Mouse (Mus musculus) skeletal muscle tissue, adult 2 months (tissue): Measurements from ENCODE around the gene Idnk.

Experiments
- DNase-seq: peaks from one replicate; pipeline ENCODE4 v3.0.0-alpha.2; 2012; ENCODE audit warnings: low read depth, low spot score

Gene Idnk

DNA sequence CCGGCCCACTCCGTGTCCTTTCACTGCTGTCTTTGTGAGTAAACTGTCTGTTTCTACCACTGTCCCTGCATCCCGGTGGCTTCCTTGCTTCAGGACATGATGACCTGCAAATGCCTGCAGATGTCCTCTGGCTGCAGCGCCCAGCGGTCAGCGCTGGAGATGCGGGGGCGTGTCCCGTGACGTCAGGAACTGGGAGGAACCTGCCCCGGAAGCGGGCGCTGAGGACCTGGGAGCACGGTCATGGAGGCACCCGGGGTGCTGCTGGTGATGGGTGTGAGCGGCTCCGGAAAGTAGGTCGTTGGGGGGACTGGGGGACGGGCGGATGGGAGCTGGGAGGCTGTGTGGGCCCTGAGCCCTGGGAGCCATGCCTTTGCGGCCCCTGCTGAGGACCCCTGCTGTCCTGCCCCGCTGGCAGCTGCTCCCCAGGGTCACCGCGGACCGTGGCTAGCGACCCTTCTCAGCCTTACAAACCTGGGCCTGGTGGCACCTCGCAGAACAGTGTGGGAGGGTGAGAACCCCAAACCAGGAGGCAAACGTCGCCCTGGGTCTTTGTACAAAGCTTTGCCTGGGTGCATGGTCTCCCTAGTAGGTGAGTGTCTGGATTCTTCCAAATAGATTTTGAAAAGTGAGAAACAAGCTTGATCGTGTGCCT lies at the start of gene Idnk:
Gene Idnk (plus strand): TSS at position 203 of the 652 bp plus-strand sequence.
- peak; percentile 74 for DNase-seq

DNA sequence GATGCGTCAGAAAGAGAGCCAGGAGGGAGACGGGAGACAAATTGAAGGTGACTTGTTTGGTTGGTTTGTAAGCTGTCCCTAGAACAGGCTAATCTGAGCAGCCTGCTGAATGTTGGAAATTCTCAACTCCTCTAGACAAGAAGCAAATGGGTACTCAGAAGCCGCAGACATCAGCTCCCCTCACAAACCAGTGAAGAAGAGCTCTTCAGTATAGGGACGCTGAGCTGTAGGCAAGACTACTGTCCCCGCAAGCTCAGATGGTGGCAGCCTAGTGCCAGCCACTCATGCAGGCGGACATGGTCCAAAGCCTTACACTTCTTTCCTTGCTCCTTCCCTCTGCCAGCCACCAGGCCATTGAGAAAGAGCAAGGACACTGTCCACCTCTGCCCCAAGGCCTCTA lies 46.1 kb upstream of the Idnk start:
- DNase-seq = no peak

DNA sequence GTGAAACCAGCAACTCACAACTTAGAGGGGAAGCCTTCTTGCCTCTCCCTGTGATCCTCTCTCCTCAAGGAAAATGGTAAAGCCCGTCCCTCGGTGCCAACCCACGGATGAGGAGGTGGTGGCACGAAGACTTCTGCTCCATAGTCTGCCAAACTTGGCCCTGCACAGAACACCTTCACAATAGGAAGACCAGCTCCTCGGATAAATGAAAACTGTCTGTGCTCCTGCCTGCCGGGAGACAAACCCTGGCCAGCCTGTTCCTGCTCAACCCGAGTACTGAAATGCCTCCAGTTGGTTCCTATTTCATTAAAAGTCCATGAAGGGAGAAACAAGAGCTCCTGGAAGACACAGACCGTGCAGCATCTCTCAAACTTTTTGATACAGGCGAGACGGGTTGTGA lies 45.3 kb upstream of the Idnk start:
- no peak for DNase-seq

DNA sequence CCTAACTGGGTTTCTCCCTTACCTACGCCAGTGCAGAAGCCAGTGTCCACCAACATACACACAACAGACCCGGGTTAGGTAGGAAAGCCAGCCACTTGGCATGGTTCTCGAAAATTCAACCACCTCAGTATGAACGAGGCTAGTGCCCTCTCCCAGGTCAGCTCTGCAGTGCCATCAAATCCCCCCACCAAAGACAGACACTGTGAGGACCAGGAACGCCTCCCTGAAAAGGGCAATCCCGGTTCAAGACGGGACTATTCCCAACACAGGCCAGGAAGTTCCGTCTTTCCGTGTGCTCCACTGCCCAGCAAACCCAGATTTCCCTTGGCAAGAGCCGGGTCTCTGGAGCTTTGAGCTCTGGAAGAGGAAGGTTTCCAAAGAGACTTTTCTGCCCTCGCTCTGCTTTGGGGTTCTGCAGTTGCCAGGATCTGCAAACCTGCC lies 44.8 kb upstream of the Idnk start:
- no peak for DNase-seq

DNA sequence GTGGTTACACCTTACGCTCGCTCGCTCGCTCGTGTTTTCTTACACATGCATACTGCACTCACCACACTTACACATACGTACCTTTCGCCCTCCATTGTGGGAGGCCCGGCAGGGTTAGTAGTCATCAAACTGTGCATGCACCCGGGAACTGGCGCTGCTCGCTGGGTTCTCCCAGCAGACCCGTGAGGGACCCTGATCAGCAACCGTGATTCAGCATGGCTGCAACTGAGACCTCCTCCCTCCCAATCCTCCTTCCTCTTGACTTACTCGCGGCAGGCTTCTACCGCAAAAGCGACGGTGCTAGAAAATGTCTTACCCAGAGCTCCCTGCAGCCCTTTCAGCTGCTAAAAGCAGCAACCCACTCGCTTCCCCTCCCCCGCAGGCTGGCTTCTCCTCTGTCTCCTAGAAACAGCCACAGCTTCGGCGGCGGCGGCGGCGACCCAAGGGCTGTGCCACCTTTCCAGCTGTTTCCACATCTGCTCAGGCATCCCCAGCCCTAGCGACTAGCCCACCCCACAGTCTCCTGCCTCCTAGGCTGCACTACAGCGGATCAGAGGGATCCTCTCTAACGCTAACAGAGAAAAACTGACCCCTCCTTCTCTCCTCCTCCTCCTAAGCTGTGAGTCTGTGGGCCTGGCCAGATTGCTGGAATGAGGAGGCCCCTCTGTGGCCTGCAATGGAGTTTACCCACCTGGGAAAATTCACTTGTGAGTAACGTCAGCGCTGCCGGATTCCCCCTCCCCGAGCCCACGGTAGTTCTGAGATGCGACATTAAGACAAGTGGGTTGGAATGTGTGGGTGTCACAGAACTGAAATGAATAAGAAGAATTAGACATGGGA lies 44.2 kb upstream of the Idnk start, which contains the start of gene Klhl3:
Gene Klhl3 (minus strand): TSS at position 532 of the 840 bp plus-strand sequence.
- DNase-seq = no peak

DNA sequence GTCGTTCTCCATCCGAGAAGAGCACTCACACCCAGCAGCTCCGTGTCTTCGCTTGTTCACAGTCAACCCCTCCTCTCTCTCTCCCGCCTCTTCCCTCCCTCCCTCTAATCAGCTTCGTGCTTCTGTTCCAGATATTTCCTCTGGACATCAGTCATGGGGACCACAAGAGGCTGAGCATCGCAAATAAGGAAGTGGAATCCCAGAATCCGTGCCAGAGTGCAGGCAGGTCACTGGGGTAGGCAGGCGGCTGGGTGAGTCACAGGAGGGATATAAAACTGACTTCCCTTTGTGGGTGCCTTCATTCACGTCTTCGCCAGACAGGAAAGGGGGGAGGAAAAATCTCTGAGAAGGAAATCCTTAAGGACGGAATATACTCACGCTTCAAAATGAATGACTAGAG lies 42.2 kb upstream of the Idnk start:
- DNase-seq = no peak

DNA sequence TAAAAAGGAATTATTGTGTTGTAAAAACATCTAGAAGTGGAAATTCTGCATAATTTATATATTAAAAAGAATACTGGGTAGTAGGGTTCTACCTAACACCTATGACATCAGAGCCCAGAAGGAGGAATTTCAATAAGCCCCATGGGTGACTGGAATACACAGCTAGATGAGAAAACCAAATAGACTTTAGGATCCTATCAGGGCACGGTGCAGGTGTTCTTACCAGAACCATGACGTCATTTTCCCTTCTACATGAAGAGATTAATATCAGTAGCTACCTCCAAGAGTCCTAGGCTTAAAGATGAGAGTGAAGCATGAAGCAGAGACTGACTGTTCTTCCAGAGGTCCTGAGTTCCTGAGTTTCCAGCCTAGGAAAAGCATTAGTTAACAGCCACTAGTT lies 40.6 kb upstream of the Idnk start:
- no peak for DNase-seq

DNA sequence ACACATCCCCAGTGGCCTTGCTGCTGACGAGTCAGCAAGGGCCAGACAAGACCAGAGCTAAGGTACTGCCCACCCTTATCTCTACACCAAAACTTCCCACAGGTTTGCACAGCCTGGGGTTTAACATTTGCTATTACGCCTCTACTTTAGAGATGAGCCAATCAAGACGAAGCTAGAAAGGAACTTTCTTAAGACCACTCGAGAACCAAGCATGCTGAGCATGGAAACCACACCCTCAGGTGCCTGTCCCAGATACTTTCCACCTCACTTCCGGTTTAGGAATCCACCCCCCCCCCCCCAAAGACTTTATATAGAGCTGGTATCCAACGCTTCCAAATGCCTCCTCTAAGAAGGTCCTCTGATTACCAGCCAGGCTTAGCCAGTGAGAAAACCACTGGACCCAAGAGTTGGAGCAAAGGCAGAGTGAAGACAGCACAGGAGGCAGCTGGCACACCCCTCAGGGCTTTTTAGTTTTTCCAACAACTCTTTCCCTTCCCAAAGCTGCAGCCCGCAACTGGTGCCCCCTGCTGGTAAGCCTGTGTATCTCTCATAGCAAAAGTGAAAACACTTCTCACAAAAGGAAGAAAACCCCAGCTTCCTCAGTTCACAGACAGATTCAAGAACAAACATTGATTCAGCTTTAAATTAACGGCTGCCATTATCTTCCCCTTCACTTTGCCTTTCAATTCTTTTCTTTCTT lies 40.0 kb upstream of the Idnk start:
- no peak for DNase-seq

DNA sequence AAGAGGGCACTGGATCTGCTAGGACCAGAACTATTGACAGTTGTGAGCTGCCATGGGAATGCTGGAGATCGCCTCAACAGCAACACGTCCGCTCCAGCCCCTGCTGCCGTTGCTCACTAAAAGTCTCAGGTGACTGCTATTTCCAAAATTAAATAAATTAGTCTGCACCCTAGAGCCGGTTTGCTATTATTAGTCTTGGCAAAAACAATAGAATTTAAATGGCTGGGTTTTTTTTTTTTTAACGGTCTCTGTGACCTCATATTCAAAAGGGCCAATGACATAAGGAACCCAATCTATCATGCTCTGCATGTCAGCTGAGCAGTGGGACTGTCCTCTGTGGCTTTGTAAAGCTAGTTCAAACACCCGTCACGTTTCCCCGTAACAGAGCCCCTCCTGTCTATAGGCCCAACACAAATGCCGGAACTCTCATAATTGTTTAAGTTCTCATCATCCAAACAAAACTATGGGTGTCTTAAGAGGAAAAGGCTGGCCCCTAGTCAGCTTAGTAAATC lies 34.6 kb upstream of the Idnk start:
- no peak for DNase-seq

DNA sequence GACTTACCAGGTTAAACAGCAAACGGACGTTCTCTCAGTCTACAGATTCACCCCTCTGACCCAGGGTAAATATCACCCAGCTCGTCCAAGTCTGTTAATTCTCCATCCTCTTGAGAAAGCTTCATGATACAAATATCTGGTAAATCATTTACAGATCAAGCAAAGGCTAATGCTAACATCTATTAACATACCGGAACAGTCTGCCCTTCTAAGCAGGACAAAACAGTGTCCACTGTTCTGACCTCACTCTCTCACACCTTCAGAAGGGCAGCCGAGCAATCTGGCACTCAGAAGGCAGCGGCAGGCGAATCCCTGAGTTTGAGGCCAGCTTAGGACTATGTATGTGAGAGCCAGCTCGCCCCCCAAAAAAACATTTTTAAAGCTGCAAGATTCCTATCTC lies 34.1 kb upstream of the Idnk start:
- no peak for DNase-seq

DNA sequence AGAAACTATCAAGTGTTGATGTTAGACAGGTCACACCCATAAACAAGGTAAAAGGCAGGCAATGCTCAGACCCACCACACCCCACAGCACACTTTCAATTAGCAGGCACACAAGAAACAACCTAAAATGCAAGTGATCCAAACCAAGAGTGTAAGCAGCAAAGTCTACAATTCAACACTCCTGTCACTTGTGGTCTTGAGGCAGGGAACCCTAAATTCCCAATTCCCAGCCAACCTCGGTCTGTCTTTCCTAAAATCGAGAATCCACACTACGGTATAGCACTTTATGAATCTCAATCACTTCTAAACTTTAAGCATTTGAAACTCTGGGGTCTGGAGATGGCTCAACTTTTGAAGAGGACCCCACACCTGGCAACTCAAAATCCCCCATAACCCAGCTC lies 33.2 kb upstream of the Idnk start:
- DNase-seq = no peak

DNA sequence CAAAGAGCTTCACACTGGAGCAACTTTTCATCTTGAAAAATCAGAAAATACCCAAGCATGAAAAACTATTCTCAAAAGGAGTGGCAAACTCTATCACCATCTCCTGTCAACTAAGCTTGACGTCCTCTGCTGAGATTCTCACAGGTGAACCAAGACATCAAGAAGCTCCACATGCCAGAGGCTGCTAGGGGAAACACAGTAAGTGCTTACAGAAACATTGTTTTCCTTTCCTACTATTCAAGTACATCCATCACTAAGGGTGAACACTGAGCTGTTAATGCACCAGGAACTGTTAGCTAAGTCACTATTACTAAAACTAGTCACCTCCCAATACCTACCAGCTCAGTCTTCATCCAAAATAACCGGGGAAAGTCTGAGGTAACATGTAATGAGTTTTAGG lies 32.5 kb upstream of the Idnk start:
- DNase-seq = no peak

DNA sequence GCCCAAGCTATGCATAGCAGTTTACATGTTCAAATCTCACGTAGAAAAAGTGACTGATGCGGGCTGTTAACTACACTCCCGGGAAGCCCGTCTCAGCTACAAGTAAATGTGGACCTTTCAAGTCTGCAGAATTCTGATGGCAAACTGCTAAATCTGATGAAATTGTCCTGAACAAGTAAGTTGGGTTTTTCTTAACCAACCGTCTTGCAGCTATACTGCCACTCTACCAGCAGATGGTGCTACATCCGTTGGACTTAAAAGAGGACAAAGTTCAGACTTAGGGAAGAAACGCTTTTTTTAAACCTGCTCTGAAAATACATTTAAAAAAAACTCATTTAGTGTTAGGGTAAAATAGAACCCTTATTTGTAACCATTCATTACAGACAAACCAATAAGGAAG lies 31.3 kb upstream of the Idnk start:
- peak; percentile 54 for DNase-seq

DNA sequence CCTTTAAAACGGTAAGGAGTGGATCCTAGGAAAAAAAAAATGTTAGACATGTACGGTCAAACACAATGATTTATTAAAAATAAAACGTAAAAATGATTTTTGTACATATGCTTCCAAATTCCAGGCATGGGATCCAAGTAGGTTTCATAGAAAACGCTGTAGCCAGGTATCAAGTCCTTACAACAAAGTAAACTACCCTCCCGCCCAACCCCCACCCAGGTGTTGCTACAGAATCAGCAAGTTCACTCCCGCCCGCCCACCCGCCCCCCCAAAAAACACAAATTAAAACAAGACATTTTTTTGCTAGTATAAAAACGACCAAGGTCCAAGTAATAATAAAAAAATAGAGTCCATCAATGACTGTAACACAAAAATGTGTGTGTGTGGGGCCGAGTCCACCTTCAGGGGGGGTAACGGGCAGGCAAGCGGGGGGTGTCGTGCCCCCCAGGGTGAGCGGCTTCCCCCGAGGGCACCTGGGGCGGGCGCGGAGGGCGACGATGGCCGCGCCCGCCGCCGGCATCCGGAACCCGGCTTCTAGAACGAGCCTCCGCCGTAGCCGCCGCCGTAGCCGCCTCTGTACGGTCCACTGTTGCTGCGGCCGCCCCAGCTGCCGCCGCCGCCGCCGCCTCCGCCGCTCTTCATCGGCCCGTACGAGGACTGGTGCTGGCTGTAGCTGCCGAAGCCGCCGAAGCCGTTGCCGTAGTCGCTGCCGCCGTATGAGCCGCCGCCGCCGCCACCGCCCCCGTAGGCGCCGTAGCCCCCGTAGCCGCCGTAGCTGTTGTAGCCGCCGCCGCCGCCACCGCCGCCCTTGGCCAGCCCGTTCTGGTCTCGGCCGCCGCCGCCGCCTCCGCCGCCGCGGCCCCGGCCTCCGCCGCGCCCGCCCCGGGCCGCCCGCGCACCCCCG lies 30.3 kb upstream of the Idnk start:
- DNase-seq = no peak

DNA sequence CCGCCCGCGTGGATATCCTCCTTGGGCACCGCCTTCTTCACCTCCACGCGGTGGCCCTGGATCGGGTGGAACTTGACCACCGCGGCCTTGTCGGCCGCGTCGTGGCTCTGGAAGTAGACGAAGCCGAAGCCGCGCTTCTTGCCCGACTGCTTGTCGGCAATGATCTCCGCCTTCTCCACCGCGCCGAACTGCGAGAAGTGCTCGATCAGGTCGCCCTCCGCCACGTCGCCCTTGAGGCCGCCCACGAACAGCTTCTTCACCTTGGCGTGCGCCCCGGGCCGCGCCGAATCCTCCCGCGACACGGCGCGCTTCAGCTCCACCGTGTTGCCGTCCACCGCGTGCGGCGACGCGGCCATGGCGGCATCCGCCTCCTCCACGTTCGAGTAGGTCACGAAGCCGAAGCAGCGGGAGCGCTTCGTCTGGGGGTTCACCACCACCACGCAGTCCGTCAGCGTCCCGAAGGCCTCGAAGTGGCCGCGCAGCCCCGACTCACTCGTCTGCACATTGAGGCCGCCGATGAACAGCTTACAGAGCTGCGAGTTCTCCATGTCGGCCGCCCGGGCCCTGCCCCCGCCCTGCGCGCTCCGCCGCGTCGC lies 29.6 kb upstream of the Idnk start:
- peak; percentile 47 for DNase-seq

DNA sequence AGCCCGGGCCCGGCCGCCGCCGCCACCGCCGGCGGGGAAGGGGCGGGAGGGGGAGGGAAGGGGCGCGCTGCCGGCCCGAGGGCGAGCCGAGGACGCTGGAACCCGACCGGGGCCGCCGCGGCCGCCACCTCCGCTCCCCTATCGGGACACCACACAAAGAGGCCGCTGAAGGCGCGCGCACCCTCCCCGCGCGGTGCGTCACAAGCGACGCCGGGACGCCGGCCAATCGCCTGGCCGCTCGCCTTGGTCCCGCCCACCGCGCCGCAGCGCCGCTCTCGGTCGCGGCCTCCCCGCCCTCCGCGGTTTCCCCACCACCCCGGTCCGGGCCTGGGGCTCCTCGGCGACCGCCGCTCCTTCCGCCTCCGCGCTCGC lies 29.1 kb upstream of the Idnk start, which contains the start of gene Hnrnpa0:
Gene Hnrnpa0 (minus strand): TSS at position 161 of the 372 bp plus-strand sequence.
- DNase-seq = peak; percentile 95

DNA sequence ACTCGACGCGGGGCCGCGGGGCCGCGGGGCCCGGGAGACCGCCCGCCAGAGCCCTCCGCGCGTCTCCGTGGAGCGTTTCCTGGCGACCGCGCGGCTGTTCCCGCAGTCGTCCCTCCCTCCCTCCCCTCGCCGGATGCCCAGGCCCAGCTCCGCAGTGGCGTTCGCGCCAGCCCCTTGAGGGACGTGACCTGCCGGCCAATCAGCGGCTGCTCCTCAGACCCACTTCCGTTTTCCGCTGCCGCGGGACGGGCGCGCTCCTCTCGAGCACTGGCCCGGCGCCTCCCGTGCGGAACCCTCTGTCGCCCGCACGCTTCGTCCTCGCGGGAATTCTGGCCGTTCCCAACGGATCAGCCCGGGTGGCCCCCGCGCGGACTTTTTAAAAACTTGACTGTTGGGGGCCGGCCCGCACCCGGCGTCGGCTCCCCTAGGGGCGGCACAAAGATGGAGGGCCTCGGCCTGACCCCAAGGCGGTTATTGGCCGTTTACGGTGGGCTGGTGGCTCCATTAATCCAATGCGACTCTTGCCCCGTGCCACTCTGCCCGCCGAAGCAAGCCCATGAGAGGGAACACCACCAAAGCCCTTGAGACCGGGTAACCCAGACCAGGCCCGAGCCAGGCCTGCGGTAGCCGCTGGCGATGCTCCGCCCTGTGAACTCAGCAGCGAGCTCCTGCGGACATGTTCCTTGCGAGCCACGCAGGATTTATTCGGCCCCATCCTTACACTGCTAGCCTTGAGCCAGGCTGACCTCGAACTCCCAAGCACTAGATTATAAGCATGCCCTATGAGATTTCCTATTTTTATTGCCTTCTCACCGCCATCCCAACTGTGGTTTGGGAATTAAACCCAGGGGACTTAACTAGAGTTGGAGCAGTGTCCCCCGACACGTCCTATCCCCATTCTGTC lies 28.4 kb upstream of the Idnk start:
- peak; percentile 98 for DNase-seq

DNA sequence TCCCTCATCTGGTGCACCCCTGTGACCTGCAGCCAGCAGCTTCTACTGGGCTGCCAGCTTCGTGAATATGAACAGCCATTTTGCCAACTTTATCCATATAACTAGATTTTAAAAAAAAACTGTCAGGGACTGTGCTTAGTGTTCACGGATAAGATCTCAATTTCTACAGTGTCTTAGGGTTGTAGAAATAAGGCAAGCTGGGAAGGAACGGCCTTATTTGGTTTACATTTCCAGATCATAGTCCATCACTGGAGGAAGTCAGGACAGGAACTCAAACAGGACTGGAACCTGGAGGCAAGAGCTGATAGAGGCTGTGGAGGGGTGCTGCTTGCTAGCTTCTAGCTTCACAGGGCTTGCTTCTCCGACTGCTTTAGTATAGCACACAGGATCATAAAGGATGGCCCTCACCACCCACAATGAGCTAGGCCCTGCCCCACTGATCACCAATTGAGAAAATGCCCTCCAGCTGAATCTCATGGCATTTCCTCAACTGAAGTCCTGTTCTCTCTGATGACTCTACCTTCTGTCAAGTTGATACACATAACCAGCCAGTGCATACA lies 27.7 kb upstream of the Idnk start:
- no peak for DNase-seq

DNA sequence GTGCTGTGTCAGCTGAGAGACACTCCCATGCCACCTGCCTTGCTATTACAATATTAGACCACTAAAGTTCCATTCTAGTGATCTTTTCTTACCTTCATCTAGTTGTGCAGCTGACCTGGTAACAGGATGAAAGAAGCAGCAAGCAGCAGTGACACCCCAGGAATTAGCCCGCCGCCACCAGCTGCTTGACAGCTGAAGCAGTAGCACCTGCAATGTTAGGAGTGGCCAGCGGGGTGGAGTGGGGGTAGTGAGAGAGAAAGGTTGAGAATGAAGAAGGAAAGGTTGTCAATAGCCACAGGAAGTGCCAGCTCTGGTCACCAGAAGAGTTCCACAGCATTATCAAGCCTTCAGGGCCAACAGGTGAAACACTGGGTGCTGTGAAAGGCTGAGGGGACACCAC lies 25.8 kb upstream of the Idnk start:
- no peak for DNase-seq
